Mouse (Mus musculus): ENCODE data around the gene Oasl1.

The Oasl1 gene

DNA sequence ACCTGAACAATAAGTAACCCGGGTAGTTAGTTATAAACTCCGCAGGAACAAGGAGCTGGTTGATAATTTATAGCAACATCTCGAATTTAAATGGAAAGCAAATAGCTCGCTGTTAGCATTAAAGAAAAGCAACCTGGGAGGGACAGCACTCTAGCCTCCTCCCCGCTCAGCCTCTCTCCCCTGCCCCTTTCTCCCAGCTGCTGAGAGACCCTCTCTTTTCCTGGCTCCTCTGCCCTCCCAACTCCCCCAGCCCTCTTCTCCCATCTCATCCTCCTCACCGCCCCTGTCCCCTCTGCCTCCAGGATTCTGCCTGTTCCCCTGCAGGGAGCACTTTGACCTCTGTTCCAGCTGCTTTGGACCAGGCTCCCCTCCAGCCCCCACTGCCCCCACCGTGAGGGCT, 45.6 kb downstream of the Oasl1 start:
- DNase-seq (ENCODE audit: low read depth, low spot score): no peak

GRCm38 (mm10) chr5:114969064-114969463, 46.0 kb downstream of the Oasl1 start:
- no peak for DNase-seq (ENCODE audit: low read depth, low spot score)

DNA sequence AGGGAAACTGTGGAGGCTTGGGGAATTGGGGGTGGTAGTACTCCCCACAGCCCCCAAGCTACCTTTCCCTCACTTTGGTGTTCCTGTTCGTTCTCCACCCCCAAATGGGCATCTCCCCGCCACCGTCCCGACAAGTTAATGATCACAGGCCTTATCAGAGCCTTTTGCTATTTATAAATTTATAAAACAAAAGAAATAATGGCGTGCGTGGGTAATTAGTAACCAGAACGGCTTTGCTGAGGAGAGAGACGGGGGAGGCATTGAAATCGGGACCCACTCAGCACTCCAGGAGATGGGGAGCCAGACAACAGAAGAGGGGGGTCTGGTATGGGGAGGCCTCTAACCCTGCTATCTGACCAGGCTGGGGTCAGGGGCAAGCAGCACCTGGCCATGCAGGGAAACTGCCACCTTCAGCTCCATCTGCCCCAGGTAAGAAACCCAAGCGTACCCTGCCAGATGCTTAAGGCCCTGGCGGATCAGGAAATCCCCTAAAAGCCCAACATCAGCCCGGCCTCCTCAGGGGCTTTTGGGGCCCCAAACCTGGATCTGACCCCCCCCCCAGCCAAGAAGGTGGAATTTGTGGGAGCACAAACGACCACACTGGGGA, 46.7 kb downstream of the Oasl1 start:
- no peak for DNase-seq (ENCODE audit: low read depth, low spot score)

GRCm38 (mm10) chr5:114970824-114971227, 47.8 kb downstream of the Oasl1 start, which contains the start of gene Hnf1a:
Gene Hnf1a, minus strand, starts transcription at chr5:114971094.
- DNase-seq (ENCODE audit: low read depth, low spot score): no peak

DNA sequence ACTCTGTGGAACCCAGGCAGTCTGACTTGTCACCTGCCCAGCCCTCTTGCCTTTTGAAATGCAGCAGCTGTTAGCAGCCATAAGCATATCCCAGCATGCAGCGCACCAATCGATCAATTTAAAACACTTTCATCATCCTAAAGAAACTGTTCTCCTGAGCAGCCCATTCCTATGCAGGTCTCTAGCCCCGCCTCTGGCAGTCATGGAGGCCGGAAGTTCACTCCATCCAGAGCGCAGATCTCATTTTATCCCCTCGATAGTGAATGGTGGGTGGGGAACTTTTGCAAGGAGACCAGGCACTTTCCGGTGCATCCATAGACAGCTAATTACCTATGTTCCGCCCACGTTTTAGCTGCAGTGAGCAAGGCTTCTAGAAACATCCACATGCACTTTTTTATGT, 49.2 kb downstream of the Oasl1 start:
- no peak for DNase-seq (ENCODE audit: low read depth, low spot score)

DNA sequence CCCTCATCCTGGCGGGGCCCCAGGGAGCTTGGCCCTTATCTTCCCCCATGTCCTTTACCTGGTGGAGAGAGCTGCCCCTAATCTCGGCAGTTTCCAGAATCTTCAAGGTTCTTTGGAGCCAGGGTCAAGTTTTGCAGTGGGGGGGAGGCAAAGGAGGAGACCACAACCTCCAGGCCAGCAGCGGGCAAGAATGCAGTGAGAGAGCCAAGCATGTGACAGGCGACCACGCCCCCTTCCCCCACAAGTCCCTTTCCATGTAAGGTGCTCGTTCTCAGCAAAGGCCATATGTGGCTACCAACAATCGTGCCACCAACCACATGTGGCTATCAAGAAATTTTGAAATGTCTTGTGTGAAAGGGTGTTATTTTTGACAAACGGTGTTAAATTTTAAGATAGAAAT, 50.1 kb downstream of the Oasl1 start:
- no peak for DNase-seq (ENCODE audit: low read depth, low spot score)

DNA sequence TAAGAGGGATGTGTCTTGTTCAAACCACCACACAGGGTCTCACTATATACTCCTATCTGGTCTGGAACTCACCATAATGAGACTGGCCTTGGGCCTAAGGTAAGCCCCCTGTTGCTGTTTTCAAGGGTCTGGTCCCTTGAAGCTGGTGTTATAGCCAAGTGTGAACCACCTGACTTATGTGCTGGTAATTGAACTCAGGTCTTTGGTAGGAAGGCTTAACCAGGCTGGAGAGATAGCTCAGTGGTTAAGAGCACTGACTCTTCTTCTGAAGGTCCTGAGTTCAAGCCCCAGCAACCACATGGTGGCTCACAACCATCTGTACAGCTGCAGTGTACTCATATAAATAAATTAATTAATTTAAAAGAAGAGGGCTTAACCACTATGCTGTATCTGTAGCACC, 53.9 kb downstream of the Oasl1 start:
- no peak for DNase-seq (ENCODE audit: low read depth, low spot score)

DNA sequence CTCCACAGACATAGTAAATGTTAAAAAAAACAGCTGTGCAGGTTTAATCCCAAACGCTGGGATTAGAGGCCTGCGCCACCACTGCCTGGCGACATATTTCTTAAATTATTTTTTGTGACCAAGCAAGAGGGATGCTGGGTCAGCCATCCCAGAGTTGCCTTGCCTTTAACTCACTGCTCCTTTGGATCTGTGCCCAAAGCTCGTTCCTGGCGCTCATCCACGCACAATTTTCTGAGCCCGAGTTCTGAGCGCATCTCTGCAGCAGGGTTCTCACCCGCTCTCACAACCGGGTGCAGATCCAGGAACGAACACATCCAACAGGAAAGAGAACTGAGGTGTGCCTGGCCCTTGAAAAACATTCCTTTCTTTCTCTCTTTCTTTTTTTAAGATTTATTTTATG, 55.4 kb downstream of the Oasl1 start:
- DNase-seq (ENCODE audit: low read depth, low spot score): no peak

DNA sequence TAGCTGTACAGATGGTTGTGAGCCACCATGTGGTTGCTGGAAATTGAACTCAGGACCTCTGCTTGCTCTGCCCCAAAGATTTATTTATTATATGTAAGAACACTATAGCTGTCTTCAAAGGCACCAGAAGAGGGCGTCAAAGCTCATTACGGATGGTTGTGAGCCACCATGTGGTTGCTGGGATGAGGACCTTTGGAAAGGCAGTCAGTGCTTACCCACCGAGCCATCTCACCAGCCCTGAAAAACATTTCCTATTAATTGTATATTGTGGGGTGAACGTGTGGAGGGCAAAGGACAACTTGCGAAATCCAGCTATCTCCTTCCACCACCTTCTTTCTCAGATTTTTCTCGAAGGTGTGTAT, 55.8 kb downstream of the Oasl1 start:
- no peak for DNase-seq (ENCODE audit: low read depth, low spot score)

DNA sequence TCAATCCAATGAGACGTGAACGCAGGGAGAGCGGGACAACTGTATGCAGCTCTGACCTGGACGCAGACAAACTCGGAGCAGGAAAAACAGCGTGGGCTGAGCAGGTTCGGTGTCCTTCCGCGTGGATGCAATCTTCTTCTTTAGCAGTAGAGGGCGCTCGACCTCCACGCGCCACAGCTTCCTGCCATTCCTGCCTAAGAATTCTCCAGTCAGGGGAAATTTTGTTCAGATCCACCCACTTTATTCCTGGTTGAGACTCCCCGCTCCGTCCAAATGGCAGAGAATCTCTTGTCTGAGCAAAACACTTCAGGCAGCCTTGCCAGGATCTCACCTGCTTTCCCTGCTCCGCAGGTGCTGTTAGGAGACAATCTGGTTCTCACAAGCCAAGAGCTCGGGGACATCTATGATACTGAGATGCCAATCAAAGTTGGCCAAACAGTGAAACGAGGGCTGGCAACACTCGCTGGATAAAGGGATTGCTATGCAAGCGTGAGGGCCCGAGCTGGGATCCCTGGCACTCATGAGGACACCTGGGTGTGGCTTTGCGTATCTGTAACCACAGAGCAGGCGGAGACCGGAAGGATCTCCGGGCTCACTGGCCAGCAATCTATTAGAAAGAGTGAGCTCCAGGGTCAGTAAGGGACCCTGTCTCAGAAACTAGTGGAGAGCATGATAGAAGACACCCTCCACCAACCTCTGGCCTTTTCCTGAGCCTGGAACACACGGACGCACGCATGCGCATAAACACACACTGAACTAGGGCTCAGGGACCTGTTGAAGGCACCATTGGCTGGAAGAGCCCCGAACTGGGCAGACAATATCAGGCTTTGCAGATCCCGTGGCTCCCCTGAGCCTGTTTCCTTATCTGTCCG, 56.4 kb downstream of the Oasl1 start:
- peak; percentile 50 for DNase-seq (ENCODE audit: low read depth, low spot score)

- no peak for DNase-seq (ENCODE audit: low read depth, low spot score)
Measured at GRCm38 (mm10) chr5:114980122-114980748, 57.2 kb downstream of the Oasl1 start.

- no peak for DNase-seq (ENCODE audit: low read depth, low spot score)
Measured at GRCm38 (mm10) chr5:114982001-114982400, 59.0 kb downstream of the Oasl1 start.

- no peak for DNase-seq (ENCODE audit: low read depth, low spot score)
Measured at GRCm38 (mm10) chr5:114985074-114985473, 62.0 kb downstream of the Oasl1 start.
